Mouse (Mus musculus): Measurements from ENCODE around the gene H2-DMb2. TPM values are rescaled to one million over a fixed set of nuclear protein-coding genes. Genes with fewer than 3 reads are reported as not detected.

Gene H2-DMb2
- total and polyA plus RNA-seq, 3 experiments = 2.1 to 7.6 (median 2.3) TPM

GRCm38 (mm10) chr17:34114114-34114513 is 29.0 kb upstream of the H2-DMb2 start:
- Histone ChIP-seq H3K27ac (no peak overlapping the region), H3K4me1 (ENCODE audit: control insufficient read depth, insufficient read depth, low read length) (0 out of 2 replicates have a peak, but pooled peaks cover 2% of the 10 kb centered on the region), H3K9ac (ENCODE audit: low read depth, low read length) (no peak overlapping the region), H3K27me3 (ENCODE audit: control insufficient read depth, insufficient read depth, low read length) (no peaks in the 10 kb centered on the region), H3K4me3 (no peak overlapping the region), H3K36me3 (ENCODE audit: control insufficient read depth, insufficient read depth, low read length) (peaks cover 41% of the 10 kb centered on the region), H3K79me2 (replicated peaks; ENCODE audit: control insufficient read depth, insufficient read depth, low read length) (peaks cover 2% of the 10 kb centered on the region)
- DNase-seq = no peak
- TF ChIP-seq CTCF (IDR thresholded peaks at IDR 0.05) (no peak), POLR2A (IDR thresholded peaks at IDR 0.05; ENCODE audit: insufficient read depth, low read depth, low read length) (no peak), EP300 (IDR thresholded peaks at IDR 0.05; ENCODE audit: insufficient read depth, low read depth, low read length) (no peak)
- WGBS = 79% methylated on average over 7 of the region's 7 CpGs
- intact Hi-C loops (cut with DNase I) = loop anchor here (10.0 kb wide), 1 partner anchor 491 kb away; the partner anchor contains the start of genes Agpat1 and Rnf5

- DNase-seq = peak; percentile 45 to 47
- 6% methylated on average over 7 of the region's 7 CpGs for WGBS
- intact Hi-C loops (cut with DNase I) = loop anchor here (5.0 to 10.0 kb wide), 2 partner anchors 85 to 488 kb away; partner anchors contain the start of genes Agpat1, Rnf5, Rxrb and Slc39a7
- Histone ChIP-seq H3K36me3 (ENCODE audit: control insufficient read depth, insufficient read depth, low read length) (peaks cover 35% of the 10 kb centered on the region), H3K4me1 (ENCODE audit: control insufficient read depth, insufficient read depth, low read length) (0 out of 2 replicates have a peak, but pooled peaks cover 2% of the 10 kb centered on the region), H3K9ac (ENCODE audit: low read depth, low read length) (peak overlapping the region; percentile 0; the same call in 1 of the 2 replicates), H3K27ac (peak overlapping the region; percentile 80; the same call in 1 of the 2 replicates), H3K4me3 (peak overlapping the region; percentile 72), H3K79me2 (replicated peaks; ENCODE audit: control insufficient read depth, insufficient read depth, low read length) (peaks cover 2% of the 10 kb centered on the region), H3K27me3 (ENCODE audit: control insufficient read depth, insufficient read depth, low read length) (no peaks in the 10 kb centered on the region)
- TF ChIP-seq EP300 (IDR thresholded peaks at IDR 0.05; ENCODE audit: insufficient read depth, low read depth, low read length) (no peak), CTCF (IDR thresholded peaks at IDR 0.05) (no peak)
These were observed 26.3 kb upstream of the H2-DMb2 start for GRCm38 (mm10) chr17:34116736-34117370.

- intact Hi-C loops (cut with DNase I) = loop anchor here (2.0 to 10.0 kb wide), 3 partner anchors 15 to 487 kb away; partner anchors contain the start of genes Agpat1, Rnf5, Rxrb and Slc39a7
- peak overlapping the region; percentile 72 for H3K4me3 ChIP-seq
- no peak for DNase-seq
- H3K36me3 ChIP-seq (ENCODE audit: control insufficient read depth, insufficient read depth, low read length) = peaks cover 31% of the 10 kb centered on the region
- 0 out of 2 replicates have a peak, but pooled peaks have one; percentile 6 for TF ChIP-seq POLR2A (IDR thresholded peaks at IDR 0.05; ENCODE audit: insufficient read depth, low read depth, low read length)
- no peak for TF ChIP-seq CTCF (IDR thresholded peaks at IDR 0.05)
- no peaks in the 10 kb centered on the region for H3K27me3 ChIP-seq (ENCODE audit: control insufficient read depth, insufficient read depth, low read length)
- WGBS = 0% methylated on average over 5 of the region's 5 CpGs
- peak overlapping the region; percentile 80; the same call in 1 of the 2 replicates for H3K27ac ChIP-seq
- H3K9ac ChIP-seq (ENCODE audit: low read depth, low read length) = peak overlapping the region; percentile 96
- H3K4me1 ChIP-seq (ENCODE audit: control insufficient read depth, insufficient read depth, low read length) = 0 out of 2 replicates have a peak, but pooled peaks cover 2% of the 10 kb centered on the region
- H3K79me2 ChIP-seq (replicated peaks; ENCODE audit: control insufficient read depth, insufficient read depth, low read length) = peaks cover 2% of the 10 kb centered on the region
These were observed 25.5 kb upstream of the H2-DMb2 start for GRCm38 (mm10) chr17:34117421-34118112.

GRCm38 (mm10) chr17:34118113-34118872 is 24.8 kb upstream of the H2-DMb2 start:
- Histone ChIP-seq H3K4me3 (peak overlapping the region; percentile 72), H3K79me2 (replicated peaks; ENCODE audit: control insufficient read depth, insufficient read depth, low read length) (peaks cover 2% of the 10 kb centered on the region), H3K9ac (ENCODE audit: low read depth, low read length) (peak overlapping the region; percentile 96), H3K36me3 (ENCODE audit: control insufficient read depth, insufficient read depth, low read length) (peaks cover 24% of the 10 kb centered on the region), H3K4me1 (ENCODE audit: control insufficient read depth, insufficient read depth, low read length) (0 out of 2 replicates have a peak, but pooled peaks cover 2% of the 10 kb centered on the region), H3K27me3 (ENCODE audit: control insufficient read depth, insufficient read depth, low read length) (no peaks in the 10 kb centered on the region), H3K27ac (peak overlapping the region; percentile 80)
- intact Hi-C loops (cut with DNase I) = loop anchor here (2.0 to 10.0 kb wide), 3 partner anchors 15 to 487 kb away; partner anchors contain the start of genes Agpat1, Rnf5, Rxrb and Slc39a7
- DNase-seq = peak; percentile 60 to 69
- under 1% methylated on average over 67 of the region's 67 CpGs for WGBS
- TF ChIP-seq CTCF (IDR thresholded peaks at IDR 0.05) (no peak), POLR2A (IDR thresholded peaks at IDR 0.05; ENCODE audit: insufficient read depth, low read depth, low read length) (0 out of 2 replicates have a peak, but pooled peaks have one; percentile 16)

GRCm38 (mm10) chr17:34118873-34119248 is 24.2 kb upstream of the H2-DMb2 start:
- TF ChIP-seq EP300 (IDR thresholded peaks at IDR 0.05; ENCODE audit: insufficient read depth, low read depth, low read length) (no peak), CTCF (IDR thresholded peaks at IDR 0.05) (no peak), POLR2A (IDR thresholded peaks at IDR 0.05; ENCODE audit: insufficient read depth, low read depth, low read length) (no peak)
- peak overlapping the region; percentile 80 for H3K27ac ChIP-seq
- peaks cover 3% of the 10 kb centered on the region for H3K4me1 ChIP-seq (ENCODE audit: control insufficient read depth, insufficient read depth, low read length)
- under 1% methylated on average over 37 of the region's 38 CpGs for WGBS
- intact Hi-C loops (cut with DNase I) = loop anchor here (2.0 to 10.0 kb wide), 3 partner anchors 16 to 486 kb away; partner anchors contain the start of genes Agpat1, Rnf5, Rxrb and Slc39a7
- peak overlapping the region; percentile 96 for H3K9ac ChIP-seq (ENCODE audit: low read depth, low read length)
- no peaks in the 10 kb centered on the region for H3K27me3 ChIP-seq (ENCODE audit: control insufficient read depth, insufficient read depth, low read length)
- peak overlapping the region; percentile 72 for H3K4me3 ChIP-seq
- peaks cover 2% of the 10 kb centered on the region for H3K79me2 ChIP-seq (replicated peaks; ENCODE audit: control insufficient read depth, insufficient read depth, low read length)
- DNase-seq = no peak
- peaks cover 18% of the 10 kb centered on the region for H3K36me3 ChIP-seq (ENCODE audit: control insufficient read depth, insufficient read depth, low read length)
